Mouse (Mus musculus): ENCODE data around the gene Nsa2.
"Not testable (repeated sequence)": the region's sequence is repeated elsewhere in the genome, so short reads cannot be mapped to it uniquely, and the experiment has no call there.

The Nsa2 gene

DNA sequence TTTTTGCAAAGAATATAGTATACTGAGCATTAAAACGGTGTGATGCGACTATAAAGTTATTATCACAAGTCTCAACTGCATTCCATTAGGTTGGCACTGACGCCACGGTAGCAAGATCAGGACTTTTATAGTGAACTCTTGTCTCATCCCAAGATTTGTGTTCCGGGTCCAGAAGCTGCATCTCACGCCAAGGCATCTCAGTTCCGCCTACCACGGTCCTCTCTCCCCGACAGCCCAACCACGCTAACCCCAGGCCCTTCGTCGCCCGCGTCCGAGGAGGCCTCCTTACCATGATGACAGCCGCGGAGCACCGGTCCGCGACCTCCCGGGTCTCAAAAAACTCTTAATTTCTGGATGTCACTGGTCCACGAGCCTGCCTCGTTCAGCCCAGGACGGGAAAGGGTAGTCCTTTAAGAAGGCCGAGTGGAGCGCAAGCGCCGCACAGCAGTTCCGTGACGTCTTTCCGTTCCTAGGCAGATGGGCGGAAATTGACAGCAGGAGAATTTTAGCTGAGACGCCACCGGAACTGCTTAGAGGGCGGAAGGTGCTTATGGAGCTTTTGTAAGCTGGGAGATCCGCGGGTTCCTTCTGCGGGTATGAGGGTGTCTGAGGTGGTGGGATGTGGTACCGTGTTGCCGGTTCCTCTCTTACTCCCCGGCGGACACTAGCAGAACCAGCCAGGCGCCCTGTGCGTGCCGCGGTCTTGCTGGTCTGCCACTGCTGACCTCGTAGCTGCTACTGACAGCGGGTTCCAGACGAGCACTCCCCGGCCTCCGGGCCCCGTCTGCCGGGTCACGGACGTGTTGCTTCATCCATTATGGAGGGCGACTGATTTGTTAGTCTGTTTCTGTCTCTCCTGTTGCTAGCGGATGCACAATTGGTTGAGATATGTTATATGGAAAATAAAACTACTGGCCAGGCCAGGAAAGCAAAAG lies at the start of gene Nsa2, which contains the start of gene Gfm2:
TSS of gene Nsa2 (minus strand) at position 472 of the 935 bp plus-strand sequence.
TSS of gene Gfm2 (plus strand) at position 472 of the 935 bp plus-strand sequence.
- peak; percentile 91 for DNase-seq

DNA sequence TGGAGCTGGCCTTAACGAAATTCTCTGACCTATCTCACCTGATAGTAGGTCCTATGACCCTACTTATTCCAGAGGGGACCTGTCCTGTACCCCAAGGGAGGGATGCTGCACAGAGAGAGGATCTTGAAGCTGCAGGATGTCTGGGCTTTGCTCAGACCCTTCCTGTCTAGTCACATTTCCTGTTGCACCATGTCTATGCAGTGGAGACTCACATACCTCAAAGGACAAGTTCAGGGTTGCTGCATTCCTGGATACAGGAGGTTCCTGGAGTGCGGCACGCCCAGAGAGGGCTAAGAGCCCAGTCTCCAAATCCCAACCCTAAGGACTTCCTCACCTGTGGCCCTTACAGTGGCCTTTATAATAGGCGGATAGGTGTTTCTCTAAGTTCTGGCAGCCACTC lies 48.6 kb upstream of the Nsa2 start:
- DNase-seq: no peak

DNA sequence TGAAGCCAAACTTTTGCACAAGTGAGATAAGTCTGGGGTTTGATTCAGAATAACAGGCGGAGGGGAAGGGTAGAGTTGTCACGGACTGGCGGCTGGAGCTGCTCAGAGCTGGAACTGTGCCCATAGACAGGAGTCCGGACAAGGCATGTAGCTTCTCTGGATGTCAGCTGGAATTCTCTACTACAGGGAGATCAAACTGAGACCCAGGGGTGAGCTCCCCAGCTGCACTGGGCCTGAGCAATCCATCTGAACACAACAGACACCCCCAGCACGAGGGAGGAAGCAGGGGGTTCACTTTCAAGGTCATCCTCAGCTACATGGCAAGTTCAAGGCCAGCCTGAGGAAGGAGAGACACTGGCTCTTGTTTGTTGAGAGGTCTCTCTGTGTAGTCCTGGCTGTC lies 46.9 kb upstream of the Nsa2 start:
- no peak for DNase-seq

DNA sequence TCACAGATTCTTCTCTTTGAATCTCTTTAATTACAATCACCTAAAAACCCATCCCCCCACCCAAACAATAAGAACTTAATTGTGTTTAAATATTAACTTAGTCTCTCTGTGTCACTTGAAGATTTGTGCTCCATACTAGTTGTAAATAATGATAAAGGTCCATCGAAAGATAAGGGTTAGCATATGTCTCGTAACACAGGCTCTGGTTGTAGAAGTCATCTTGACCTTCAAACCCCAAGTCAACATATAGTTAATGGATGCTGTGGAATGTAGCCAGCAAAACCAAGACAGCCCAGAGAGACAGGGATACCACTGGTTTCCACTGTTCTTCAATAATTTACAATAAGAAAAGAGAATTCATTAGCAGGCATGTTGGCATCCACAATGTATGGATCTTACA lies 46.4 kb upstream of the Nsa2 start:
- no peak for DNase-seq

DNA sequence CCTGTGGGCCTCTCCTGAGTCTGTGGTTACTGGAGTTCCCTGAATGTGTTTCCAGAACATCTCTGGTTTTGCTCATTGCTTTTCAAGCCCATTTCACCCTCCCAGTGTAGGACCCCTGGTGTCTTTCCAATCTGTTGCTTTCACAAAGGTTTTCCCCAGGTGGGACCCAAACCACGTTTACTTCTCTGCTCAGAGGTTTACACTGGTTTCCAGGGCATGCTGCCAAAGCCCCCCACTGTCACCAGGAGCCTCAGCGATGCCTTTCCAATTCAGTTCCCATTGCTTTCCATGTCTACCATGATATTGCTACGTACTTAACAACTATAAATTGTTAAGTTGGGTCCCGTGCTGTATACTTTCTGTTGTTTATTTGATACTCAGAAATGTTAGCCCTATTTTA lies 45.1 kb upstream of the Nsa2 start:
- no peak for DNase-seq

DNA sequence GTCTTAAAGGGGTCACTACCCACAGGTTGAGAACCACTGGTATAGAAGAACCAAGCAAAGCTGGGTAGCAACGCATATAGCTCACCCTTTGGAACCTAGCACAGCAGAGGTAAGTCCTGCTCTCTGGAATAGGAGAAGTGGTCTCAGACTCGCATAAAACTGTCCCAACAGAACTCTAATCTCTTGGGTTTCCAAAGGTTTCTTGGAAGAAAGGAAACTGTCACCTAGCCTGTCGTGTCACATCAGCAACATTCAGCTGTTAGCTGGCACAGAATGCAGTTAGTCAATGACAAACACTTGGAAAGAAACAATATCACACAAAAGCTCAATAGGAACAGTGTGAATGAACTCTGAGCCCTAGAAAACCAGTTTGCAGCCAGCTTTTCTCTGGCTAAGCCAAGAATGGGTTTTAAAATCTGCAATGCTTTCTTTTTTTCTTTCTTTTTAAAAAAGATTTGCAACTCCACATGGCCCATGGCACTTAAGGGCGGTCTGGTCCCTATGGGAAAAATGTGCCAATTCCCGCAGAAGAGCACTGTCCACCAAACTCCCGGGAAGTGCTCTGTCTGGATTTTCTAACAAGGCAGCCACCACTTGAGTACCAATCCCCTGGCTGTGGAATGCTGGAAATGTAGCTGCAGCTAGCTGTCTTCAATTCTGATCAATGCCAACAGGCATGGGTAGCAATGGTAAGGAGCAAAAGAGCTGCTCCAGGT lies 42.5 kb upstream of the Nsa2 start:
- DNase-seq: no peak

DNA sequence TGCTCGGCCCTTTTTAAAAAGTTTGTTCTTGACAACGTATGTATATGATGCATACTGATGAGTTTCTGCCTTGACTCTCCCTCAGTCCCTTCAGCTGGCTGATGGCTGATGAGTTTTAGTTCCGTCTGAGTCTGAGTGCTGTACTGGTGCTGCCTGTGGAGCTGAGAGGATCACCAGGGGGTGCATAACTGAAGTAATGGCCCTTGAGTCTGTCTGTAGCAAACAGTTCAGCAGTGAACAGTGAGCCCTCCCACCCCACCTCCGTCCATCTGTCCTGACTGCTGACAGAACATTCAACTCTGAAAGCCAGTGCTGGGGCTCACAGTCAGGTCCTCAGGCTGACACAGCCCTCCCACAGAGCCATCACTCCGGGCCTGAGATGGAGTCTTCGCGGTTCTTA lies 41.2 kb upstream of the Nsa2 start:
- DNase-seq: no peak

DNA sequence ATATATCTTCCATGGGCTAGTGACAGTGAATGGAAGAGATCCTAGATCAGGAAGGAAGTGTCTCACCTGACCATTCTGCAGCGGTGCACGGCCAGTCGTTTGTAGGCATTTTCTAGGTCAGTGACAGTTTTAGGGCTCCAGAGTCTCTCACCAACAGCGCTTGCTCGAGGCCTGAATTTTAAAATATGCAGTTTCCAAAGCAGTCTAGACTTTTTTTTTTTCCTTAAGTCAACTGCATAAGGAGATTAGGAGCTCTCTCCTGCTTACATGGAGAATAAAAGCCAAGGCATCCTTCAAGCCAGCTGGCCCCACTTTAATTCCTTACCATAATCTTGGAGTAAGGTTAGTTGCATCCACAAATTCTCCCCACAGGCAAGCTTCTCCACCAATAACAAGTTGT lies 39.0 kb upstream of the Nsa2 start:
- DNase-seq: no peak

DNA sequence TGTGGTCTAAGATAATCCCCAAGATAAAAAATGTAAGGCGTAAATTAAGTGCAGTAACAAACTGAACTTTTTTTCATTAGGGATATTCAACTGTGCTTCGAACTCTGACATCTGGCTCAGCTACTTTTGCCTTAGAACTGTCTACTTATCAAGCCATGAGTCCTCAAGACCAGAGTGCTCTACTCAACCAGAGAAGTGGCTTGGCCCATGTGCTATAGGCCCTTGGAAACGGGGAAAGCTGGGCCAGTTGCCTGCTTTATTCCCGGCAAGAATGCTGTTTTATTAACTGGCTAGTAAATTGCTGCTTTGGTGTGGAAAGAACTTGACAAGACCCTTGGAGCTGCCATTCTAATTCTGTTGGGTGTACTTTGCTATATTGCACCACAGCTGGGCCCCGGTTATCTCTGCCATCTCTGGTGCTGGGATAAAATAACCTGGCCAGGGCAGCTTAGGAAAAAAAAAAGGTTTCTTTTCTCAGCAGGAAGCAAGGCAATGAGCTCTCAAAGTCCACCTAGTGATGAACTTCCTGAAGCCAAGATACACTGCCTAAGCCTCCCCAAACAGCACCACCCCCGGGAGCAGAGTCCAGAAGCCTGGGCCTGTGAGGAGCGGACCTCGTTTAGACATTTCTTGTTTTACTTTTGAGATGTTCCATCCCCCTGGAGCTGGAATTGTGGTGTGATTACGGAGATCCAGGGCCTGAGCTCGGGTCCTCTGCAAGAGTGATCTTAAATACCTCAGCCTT lies 38.0 kb upstream of the Nsa2 start:
- DNase-seq: peak; percentile 73

DNA sequence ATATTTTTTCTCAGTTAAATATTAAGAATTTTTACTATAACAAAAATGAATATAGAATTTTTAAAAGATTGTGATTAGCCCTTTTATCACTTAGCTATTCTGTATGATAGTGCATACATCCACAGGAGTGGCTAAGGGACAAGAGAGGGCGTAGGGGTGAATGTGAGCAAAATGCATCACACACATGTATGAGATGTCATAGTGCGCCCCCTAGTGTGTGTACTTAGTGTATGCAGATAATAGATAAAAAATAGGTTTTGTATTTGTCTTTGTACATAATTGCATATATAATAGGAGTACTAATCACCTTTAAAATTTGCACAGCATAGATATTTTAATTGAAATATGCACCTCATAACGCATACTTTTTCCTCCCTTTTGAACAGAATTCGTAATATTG lies 8.1 kb upstream of the Nsa2 start:
- DNase-seq: no peak

DNA sequence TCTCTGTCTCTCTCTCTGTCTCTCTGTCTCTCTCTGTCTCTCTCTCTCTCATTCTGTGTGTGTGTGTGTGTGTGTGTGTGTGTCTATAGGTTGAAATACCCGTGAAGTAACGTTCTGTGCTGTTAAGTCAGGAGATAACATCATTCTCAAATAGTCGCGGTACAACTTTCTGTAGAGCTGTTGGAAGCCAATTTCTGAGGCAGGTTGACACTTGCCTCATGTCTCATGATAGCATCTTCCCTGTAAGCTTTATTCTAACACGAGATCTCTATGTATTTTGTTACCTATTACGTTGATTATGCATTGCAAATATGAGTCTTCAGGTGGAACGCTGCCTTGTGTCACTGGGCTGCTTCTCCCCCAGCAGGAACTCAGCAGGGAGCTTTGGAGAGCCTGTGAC lies 4.6 kb upstream of the Nsa2 start:
- DNase-seq: no peak

DNA sequence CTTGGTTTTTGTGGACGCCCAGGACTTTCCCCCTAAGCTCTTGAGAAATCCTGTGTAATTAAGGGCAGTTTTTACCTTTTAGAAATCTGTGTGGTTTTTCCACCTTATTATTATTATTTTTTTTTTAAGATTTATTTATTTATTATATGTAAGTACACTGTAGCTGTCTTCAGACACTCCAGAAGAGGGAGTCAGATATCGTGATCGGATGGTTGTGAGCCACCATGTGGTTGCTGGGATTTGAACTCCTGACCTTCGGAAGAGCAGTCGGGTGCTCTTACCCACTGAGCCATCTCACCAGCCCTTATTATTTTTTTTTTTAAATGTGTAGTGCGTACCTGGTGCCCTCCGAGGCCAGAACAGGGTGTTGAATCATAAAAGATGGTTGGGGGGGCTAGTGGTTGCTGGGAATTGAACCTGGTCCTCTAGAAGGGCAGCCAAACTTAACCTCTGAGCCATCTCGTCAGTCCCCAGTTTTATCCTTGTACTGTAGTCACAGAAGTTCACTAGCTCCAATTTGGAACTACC lies 731 bp upstream of the Nsa2 start:
- not testable (repeated sequence) for DNase-seq

DNA sequence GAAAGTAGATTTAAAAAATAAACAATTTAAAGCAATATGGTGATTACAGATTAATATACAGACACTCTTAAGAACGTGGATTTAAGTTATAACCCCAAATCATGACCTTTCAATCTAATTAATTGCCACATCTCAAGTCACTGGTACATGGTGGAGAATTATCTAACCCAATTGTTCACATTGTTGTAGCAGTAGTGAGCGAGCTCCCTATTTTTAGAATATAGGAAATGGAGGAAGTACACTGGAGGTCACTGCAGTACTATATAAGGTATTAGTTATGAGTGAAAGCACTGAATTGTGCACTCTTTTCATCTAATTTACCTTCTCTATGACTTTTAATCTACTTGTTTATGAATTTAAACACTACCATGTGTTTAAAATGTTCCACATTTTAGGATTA lies 7.3 kb downstream of the Nsa2 start:
- not testable (repeated sequence) for DNase-seq

DNA sequence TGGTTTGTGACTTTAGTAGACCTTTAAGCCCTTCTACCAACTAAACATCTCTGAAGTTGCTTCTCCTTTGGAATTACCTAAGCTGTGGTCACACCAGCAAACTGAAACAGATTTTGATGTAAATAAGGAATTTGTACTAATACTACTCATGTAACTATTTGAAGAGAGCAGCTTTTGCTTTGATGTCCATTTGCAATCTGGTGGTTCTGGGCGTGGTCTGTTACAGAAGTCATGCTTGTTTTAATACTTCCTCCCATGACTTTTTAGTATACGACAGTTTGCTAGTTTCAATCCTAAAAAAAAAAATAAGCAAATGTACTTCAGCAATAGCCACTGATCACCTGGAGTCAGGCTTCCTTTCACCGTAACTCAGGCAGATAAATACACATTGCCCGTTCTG lies 8.1 kb downstream of the Nsa2 start:
- not testable (repeated sequence) for DNase-seq

DNA sequence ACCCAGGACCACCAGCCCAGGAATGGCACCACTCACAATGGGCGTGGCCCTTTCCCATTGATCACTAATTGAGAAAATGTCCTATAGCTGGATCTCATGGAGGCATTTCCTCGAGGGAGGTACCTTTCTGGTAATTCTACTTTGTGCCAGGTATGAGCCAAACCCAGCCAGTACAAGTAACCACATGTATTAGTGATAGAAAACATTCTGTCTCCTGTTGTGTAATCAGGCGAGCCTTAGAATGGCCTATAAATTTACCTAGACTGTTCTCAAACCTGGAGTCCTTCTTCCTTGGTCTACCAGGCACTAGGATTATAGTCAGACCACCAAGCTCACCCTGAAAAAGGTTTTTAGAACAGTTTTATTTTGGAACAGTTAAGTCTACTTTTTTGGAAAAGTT lies 16.4 kb downstream of the Nsa2 start:
- no peak for DNase-seq

DNA sequence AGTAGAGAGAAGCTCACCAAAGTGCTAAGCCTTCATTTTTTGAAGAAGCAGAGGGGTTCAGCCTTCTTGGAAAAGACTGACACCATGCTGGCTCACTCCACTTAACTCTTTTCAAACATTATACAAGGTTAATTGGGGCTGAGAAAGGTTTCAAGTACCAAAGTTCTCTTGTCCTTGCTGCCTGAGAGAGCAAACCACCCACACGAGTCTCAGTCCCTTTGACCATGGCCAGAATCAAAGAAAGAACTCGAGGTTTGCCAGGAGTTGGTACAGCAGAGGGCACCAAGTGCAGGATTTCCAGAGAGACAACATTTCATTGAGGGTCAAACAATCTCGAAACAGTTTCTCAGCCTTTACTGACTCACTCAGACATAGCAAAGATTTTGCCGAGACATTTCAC lies 28.7 kb downstream of the Nsa2 start:
- DNase-seq: peak; percentile 51

DNA sequence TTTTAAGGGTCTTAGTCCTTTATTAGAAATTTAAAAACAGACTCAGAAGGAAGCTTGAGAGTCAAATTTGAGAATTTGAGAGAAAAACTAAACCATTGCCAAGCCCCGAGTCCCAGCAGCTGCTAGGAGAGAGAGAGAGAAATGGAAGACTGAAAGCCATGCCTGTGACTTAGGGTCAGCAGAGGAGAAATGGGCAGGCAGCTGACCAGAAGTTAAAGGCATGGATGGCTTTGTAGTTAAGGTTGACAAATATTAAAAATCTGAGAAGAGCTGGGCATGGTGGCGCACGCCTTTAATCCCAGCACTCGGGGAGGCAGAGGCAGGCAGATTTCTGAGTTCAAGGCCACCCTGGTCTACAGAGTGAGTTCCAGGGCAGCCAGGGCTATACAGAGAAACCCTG lies 30.0 kb downstream of the Nsa2 start:
- peak; percentile 8 for DNase-seq

DNA sequence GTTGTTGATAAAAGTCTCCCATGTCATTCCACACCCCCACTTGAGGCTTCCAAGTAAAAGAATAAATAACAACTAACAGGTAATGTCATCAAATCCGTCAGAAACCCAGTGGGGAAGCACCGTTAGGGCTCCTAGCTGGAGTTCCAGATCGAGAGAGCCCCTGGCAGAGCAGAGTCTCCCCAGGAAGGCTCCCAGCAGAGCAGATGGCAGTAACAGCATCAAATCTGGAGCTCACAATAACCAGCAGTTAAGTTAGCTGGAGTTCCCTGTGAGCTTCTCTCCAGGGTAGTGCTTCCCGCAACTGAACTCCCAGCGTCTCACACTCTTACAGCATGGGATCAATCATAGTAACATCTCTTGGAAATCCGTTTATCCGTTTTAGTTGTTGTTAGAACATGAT lies 32.7 kb downstream of the Nsa2 start:
- no peak for DNase-seq

DNA sequence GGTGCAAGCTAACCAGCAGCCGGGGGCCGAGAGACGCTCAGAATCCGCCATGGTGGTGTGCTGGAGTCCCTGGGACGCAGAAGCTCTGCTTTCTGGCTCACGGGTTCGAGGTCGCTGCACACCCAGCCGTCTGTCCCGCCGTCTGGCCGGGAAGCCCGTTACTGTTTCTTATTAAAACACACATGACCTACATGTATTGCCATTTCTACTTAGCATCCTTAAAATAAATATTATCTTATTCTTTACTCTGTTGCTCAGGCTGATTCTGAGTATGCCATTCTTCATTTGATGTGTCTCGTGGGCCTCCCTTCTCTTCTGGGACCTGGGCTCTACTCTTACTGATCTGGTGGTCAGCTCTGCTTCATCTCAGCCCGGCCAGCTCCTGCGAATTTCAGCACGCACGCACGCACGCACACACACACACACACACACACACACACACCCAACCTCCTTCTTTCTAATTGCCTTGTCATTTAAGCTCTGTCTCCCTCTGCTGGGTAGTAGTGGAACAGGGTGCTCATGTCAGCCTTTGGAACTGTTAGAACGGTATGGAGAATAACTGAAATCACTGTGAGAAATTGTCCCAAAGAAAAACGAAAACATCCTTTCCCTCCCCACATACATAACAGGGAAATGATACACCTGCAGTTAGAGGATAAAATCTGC lies 38.4 kb downstream of the Nsa2 start, which contains the start of gene Gm6169:
TSS of gene Gm6169 (minus strand) at position 51 of the 666 bp plus-strand sequence.
- peak; percentile 22 for DNase-seq

DNA sequence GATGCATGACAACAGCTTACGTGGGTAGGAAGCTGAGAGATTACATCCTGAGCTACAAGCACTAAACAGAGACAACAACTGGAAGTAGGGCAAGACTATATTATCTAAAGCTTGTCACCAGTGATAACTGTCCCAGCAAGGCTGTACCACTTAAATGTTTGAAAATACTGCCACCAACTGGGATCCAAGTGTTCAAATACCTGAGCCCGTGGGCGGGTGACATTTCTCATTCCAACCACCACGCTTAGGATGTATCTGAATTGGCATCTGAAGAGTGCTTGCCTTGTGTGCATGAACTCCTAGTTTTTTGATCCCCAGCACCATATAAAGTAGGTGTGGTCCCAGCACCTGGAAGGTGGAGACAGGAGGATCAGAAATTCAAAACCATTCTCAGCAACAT lies 42.0 kb downstream of the Nsa2 start:
- no peak for DNase-seq

DNA sequence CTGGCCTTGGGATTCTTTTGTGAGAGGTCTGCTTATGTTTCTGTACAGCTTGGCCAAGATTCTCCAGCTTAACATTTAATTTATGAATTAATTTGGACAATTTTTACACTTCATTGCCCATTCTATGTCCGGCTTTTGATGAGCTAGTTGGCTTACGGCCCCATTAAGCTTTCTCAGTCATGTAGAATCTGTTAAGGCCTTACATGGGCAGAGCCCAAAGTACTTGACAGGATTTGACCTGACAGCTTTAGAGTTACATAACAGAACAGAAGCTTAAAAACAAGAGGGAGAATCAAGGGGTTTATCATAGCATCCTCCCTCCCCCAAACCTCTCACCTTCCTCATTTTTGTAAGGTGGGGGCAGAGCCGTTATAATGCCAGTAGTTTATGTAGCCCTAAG lies 49.6 kb downstream of the Nsa2 start:
- no peak for DNase-seq

DNA sequence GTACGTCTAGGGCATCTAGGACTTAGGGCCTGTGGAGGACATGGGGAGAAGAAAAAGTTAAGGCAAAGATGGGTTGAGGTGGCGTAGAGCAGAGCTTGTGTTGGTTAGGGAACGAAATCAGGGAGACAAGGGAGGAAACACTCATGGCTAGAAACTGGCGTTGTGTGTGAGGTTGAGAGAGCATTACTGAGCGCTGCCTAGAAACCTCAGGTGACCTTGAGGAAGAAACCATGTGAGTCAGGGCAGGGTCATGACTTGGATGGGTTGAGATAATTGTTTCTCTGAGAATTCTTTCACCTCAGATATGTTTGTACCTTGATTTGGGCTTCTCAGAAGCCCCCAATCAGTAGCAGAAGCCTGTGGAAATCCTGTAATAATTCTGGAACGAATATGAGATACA lies 50.3 kb downstream of the Nsa2 start:
- DNase-seq: no peak

DNA sequence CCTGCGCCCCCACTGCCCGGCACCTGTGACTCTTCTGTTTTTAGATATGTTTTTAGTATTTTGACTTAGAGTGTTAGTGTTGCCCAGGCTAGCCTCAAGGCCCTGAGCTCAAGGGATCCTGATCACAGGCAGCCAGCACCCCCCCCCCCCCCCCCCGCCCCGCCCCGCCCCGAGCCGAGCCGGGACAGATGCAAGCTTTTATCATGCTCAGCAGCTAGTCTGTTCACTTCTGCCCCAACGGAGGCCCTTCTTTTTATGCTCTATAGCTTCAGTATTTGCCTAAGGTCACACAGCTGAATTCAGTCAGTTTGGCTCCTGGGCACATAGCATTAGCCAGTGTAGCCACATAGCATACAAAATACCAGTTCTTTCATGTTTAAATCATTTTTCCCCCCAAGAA lies 51.4 kb downstream of the Nsa2 start:
- DNase-seq: no peak

Measured in kidney, adult 11 months (tissue).